Mouse (Mus musculus): Measurements from ENCODE around the gene Olfr315.
"Not testable (repeated sequence)": the region's sequence is repeated elsewhere in the genome, so short reads cannot be mapped to it uniquely, and the experiment has no call there.

DNA sequence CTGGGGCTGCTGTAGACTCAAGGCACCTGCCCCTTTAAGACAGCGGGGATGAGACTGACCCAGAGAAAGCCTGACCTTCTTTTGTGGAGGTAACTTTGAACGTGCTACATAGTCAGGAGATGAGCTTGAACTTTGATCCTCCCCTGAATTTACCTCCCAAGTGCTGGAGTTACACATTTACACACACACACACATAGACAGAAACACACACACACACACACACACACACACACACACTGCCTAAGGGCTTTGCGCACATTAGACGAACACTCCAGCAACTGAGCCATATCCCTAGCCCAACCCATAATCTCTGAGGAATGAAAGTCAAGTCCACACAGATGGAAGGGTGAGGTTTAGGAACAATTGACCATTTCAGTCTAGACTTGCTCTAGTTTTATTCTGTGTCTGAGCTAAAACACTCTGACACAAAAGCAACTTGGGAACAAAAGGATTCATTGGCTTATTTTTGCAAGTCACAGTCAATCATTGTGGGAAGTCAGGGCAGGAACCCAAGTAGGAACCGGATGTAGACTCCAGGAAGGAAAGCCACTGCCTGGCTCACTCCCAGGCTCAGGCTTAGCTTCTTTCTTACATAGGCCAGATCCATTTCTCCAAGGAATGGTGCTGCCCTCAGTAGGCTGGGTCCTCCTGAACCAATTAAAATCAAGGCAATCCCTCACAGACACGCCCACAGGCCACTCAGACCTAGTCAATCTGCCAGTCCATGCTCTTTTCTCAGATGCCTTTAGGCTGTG, 44.9 kb upstream of the Olfr315 start:
- TF ChIP-seq POLR2A (IDR thresholded peaks at IDR 0.05; ENCODE audit: borderline replicate concordance, extremely low read depth, low read depth, low read length); CTCF (IDR thresholded peaks at IDR 0.05; ENCODE audit: insufficient read depth, low read length): not testable (repeated sequence)
